Mouse (Mus musculus) ES-E14 (cell line): Measurements from ENCODE around the gene Dnttip1.

Experiments
- CHD2 ChIP-seq: IDR thresholded peaks from 2 replicates; pipeline ENCODE4 v1.6.1; 2014; ENCODE audit warnings: mild to moderate bottlenecking, low read depth, low read length, inconsistent platforms
- HCFC1 ChIP-seq: IDR thresholded peaks from 2 replicates; pipeline ENCODE4 v1.6.1; 2012; ENCODE audit warnings: low read length, inconsistent platforms, borderline replicate concordance; ENCODE audit not compliant: insufficient read depth
- MAFK ChIP-seq: IDR thresholded peaks from 2 replicates; pipeline ENCODE4 v1.6.1; 2014; ENCODE audit warnings: mild to moderate bottlenecking, low read depth, low read length, inconsistent platforms; ENCODE audit not compliant: insufficient read depth
- ZC3H11A ChIP-seq: IDR thresholded peaks from 2 replicates; pipeline ENCODE4 v1.6.1; 2012; ENCODE audit warnings: low read depth, mild to moderate bottlenecking, inconsistent platforms, low read length, borderline replicate concordance
- ZNF384 ChIP-seq: IDR thresholded peaks from 2 replicates; pipeline ENCODE4 v1.6.1; 2012; ENCODE audit warnings: low read depth, low read length, inconsistent platforms

DNA sequence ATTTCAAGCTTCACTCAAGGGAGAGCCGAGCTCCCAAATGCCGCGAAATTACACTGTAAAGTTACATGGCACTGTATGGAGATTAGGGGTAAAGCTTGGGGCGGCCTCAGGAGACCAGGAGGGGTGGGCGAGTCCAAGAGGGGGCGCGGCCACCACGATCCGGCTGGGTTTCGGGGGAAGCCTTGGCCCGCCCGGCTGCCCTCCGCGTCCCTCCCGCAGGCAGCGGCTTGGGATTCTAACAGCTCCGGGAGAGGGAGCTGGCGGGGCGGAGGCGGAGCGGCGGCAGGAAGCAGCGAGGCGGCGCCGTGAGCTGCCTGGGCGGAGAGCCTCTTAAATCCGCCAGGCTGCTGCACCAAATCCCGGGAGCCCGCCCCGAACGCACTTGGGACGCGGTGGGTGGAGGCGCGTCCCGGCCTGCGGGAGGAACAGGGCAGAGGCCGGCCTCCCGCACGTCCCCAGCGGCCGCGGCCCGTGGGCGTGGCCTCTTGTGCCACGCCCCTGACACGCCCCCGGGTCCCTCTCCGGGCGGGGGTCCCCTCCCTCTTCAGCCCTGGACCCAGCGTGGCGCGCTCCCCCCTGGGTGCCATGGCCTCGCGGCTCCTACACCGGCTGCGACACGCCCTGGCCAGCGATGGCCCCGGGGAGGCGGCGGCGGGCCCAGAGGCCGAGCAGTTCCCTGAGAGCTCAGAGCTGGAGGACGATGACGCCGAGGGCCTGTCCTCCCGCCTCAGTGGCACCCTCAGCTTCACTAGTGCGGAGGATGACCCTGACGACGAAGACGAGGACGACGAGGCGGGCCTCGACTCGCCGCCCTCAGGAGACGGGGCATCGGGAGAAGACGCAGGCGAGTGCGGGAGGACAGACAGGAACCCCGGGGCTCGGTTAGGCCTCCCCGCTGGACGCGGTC is 40.0 kb downstream of the Dnttip1 start, which contains the start of gene Snx21:
- no peak for TF ChIP-seq MAFK
- TF ChIP-seq ZC3H11A, result no peak
- TF ChIP-seq ZNF384, result no peak
- no peak for TF ChIP-seq CHD2
- no peak for TF ChIP-seq HCFC1
